Mouse (Mus musculus) layer of hippocampus, postnatal 14 days (tissue): ENCODE measurements at regions not wholly inside any gene's neighbourhood (a gene's known extent, or its start where the extent isn't known, plus 50 kb on each side); places are given as distances from the start of the nearest gene placed in this dataset.

ENCODE experiments used
- DNase-seq, 2 experiments: peaks; one replicate each; pipeline ENCODE4 v3.0.0; 2021 to 2022; ENCODE audit warnings: low spot score in 2 of 2, mixed read lengths in 1 of 2

DNA sequence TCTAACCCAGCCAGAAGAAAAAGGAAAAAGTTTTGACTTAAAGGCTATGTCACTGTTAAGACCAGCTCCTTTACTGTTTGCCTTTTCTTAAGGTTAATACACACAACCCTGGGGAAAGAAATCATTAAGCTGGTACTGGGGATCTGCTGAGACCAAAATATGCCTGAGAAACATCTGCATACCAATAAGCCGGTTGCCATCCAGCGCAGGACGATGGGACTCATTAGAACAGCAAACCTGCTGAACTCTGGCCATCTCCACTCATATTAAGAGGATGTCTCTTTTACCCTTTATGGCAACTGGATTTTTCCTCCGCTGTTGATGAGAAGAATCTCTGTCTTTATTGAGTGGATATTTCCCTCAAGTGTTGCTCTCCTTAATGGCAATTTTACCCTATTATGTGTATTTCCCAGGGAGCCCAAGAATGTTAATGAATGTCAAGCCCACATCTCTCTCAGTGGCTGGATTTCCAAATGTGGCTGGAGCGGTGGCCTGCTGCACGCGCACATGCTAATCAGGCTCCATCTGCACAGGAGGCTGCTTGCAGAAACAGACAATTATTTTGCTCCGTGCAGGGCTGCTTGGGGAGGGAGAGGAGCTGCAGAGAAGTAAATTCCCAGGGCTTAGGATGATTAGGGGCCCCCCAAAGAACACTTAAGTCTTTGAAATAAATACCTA, 351.6 kb upstream of the Map3k7 start:
- DNase-seq = peak in 1 of 2 experiments; percentile 17

DNA sequence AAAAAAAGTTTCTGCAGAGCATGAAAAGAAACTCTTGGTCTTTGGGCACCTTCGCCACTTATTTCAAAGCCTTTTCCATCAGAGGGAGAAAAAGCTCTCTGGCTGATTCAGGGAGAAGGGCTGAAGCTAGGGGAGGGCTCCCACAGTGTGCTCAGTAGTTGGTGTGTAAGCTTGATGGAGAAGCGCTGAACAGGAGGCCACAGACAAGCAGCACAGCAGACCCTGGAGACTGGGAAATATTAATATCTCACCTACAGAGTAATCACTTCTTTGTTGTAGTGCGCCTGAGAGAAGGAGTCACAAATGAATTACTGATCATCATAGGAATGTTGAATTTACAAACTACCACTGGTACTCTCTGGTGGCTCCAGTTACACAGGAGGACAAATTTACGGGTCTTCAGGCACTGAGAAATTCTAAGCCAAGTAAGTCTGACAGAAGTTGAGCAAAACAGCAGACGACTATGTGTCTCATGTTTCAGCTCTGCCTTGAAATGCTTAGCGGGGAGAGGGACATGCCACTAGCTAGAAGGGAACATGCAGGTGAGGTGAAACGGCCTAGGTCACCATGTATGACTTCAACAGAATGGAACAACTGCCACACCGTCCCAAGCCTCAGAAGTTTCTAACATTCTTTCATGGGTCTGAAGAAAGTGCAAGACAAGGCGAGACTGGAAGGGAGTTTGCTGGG, 350.9 kb upstream of the Map3k7 start:
- DNase-seq = no peak

DNA sequence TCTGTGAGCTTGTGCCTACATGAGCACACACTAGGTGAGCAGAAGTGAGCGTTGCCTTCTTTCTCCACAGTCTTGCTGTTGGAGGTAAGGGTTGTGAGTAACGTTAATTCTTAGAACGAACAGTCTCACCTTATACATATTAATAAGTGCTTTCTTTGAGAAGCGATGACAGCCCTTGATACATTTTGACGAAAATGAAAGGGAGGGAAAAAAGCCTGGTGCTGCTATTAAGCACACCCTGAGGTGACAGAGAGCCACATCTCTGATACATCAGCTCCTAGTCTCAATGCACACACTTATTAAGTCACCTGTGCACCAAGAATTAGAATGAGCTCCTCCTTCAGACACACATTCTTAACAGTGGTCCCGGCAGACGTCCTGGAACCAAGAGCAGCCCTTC, 346.3 kb upstream of the Map3k7 start:
- DNase-seq = no peak

DNA sequence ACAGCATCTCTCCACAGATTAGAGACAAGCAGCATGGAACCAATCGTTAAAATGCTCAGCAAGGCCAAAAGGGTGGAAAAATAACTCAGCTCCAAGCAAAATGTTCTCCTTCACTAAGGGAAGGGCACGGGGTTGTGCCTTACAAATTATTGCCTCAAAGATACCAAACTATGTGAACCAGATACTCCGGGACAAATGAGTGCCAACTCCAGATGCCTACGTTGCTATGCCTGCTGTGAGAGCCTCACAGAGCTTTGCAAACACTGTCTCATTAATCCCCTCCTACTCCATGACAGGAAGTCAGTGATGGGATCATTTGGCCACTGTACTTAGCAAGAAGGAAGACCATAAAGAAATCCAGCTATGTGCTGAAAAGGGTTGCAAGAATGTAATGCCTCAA, 345.9 kb upstream of the Map3k7 start:
- no peak for DNase-seq

DNA sequence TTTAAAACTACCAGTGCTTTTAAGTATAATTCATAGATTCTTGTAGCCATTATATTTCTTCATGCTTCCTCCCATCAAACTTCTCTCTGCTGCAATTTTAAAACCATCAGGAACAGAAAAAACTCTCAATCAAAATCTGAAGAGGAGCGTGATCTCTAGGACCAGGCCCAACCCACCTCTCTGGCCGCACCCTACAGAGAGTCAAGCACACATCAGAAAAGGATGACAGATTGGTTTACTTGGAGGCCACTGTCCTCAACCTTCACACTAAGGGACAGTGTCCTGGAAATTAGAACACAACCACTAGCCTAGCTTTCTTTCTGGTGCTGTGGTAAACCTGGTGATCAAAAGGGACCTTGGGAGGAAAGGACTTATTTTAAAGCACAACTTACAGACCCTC, 342.7 kb upstream of the Map3k7 start:
- DNase-seq = no peak

DNA sequence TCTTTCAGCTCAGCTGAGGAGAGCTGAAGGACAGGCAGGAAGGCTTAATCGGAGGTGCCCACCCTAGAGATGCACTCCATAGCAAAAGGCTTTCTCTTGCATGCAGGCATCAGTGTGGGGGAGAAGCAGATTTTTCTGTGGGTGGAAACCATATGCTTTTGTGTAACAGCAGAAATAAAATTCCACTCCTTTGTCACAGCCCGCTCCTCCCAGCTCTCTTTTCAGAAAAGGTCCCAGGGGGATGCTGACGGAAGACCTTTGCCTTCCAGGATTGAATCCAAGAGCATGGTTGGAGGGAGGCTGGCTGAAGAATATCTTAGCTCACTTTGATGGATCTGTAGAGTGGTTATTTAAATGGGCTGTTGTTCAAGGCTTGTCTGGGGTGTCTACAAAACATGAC, 336.8 kb upstream of the Map3k7 start:
- DNase-seq = peak in 1 of 2 experiments; percentile 42

DNA sequence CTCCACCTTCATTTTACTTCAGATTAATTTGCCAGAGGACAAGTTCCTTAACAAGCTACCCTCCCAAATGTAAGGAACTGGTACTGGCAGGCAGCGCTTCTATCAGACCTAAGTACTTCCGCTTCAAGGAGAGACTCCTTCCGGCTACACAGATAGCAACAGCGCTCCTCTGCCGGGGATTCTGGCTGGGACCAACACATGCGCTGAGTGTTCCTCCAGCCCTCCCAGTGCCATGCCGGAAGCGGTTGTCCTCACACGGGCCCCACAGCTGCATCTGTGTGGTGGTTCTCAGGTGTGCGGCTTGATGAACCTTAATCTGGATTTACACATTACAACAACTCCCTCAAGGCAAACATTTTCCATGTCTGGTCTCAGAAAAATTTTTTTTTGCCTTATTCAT, 336.1 kb upstream of the Map3k7 start:
- no peak for DNase-seq

DNA sequence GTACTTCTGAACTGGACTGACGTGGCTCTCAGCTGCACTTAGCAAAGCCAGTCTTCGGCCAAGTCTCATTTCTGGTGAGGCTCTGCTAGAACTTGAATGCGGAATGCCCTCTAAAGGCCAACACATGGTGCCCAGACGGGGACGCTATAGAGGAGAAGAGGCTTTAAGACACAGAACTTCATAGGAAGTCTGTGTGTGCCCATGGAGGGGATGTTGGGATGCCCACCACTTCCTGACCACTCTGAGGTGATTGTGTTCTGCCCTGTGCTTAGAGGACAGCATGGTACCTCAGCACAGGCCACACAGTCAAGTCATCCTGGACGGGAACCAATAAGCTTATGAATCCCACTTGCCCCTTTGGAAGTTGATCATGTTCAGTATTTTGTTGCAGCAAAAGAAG, 325.3 kb upstream of the Map3k7 start:
- no peak for DNase-seq

DNA sequence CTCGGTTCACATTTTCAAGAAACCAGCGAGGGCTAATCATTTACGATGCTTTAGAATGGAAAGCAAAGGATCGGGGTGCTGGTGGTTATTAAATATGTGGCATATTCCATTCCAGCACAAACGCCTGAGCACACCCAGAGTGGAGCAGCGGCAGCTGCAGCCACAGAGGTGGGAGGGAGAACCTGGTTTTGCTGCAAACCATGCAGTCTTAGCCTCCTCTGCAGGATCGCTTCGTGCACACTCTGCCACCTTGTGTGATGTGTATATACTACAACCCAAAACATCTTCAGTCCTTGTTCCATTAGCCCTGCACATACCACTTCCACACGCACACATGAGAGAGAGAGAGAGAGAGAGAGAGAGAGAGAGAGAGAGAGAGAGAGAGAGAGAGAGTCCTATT, 321.7 kb upstream of the Map3k7 start:
- DNase-seq = peak; percentile 36 to 41

DNA sequence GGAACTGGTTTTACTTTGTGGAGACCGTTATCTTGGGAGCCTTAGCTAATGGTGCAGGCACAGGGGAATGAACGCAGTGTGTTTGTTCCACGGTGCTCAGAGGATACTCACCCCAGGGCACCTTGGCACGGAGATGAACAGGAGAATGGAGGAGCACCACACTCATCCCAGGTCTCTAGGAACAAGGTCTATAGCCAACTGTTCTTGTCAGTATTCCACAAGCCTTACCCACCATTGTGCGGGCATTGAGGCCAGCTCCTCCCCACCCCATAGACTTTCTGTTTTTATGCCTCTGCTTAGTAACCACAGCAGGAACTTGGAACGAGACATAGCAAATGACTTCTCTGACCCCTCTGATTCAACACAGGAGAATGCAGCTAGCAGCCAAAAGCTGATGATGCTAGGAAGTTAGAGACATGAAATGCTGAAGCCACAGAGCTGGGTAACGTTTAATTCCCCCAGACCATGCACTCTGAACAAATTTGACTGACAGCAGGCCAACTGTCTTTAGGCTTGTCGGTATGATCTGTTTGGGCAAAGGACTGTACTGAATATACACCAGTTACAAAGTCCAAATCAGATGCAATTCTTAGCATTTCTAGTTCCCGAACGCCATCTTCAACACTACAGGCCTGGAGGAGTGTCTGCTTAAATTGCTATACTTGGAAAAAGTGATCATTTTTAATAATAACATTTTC, 321.2 kb upstream of the Map3k7 start:
- no peak for DNase-seq

DNA sequence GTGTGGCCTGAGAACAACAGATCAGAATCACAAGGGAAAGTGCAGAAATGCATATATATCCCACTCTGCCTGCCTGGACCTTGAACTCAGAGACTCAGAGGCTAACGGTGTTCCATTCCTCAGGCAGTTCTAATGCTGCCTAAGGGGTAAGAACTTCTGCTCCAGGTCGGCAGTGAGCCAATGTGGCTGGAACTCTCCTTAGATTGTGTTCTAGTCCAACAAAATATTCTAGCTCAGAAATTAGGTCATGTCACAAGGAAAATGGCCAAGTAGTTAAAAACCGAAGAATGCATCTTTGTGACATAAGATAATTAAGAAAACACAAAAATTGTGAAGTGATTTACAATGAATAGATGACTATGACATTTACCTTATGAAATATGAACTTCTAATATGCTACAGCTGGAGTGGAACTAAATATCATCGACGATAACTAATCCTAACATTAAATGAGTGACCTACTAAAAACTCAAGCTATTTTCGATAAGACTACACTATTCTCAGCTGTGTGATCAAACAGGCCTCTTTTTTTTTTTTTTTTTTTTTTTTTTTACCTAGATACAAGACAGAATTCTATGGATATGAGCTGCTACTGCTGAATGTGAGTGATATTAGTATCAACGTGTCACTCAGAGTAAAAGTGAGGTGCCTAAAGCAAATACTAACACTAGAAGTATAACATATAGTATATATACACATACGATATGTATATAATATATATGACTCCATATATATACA, 315.1 kb upstream of the Map3k7 start:
- no peak for DNase-seq

DNA sequence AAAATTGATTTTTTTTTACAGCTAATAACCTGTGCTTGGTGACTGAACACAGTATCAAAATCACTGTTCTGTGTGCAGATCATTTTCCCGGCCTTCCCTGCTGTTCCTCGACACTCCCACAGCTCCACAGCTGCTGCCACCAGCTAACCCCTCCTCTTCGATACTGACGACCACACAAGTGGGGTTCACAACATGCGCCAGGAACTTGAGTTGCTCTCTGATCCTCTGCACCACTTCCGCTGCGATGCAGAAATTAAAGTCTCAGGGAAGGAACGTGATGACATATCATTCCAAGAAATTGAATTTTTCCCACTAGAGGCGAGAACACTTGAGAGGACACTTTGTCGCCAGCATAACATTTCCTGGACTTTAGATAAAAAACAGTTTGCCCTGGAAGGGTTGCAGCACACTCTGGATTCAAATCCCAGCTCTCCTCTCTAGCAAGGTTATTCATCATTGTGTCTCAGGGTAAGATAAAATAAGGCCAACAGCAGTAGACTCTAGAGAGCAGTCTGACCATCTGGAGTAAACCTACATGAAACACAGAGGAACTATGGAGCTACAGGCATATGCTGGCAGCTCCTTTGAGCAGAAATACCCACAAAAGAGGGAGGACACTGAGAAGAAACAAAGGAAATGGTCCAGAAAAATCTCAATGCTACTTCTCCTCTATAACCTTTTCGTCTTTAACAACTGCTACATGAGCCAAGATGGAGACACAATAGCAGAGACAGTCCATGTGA, 308.4 kb upstream of the Map3k7 start:
- no peak for DNase-seq

DNA sequence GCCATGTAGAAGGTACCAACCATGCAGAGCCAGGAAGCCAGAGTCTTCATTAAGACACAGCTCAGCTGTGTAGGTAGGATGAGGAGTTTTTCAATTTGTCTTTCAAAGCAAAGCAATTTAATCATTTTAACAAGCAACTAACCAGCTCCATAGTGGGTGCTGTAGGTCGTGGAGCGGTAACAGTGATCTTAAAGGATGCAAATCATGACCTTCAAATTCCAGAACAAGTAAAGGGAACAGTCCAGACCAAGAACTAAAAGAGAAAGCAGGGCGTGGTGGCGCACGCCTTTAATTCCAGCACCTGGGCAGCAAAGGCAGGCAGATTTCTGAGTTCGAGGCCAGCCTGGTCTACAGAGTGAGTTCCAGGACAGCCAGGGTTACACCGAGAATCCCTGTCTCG, 307.8 kb upstream of the Map3k7 start:
- DNase-seq = no peak

DNA sequence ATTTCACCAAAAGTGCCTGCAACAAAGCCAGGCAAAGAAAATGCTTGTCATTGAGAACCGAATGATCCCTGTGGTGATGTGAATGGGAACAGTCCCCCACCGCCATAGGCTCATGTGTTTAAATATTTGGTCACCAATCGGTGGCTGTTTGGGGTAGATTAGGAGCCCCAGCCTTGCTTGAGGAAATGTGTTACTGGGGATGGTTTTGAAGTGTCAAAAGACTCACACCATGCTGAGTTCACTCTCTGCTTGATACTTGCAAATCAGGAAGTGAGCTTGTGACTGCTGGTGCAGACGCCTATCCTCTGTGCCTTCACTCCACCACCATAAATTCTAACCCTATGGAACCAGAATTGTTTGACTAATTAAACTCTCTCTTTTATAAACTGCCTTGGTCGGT, 305.1 kb upstream of the Map3k7 start:
- no peak for DNase-seq

DNA sequence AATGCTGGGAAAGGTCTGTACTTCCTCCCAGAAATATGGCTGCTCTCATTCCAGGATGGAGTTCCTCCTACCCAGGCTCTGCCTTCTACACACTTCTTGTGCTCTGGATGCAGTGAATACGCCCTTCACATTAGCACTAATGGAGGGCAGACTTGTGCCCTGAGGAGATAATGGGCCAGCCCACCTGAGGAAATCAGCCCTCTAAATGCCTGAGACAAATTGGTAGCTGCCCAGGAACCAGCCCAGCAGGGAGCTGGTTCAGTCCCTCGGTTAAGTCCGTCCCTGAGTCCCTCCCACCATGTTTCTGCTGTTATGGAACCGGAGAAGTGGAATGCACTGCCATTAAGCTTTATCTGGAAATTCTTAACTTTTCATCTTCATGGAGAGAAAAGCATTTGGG, 303.0 kb upstream of the Map3k7 start:
- no peak for DNase-seq

DNA sequence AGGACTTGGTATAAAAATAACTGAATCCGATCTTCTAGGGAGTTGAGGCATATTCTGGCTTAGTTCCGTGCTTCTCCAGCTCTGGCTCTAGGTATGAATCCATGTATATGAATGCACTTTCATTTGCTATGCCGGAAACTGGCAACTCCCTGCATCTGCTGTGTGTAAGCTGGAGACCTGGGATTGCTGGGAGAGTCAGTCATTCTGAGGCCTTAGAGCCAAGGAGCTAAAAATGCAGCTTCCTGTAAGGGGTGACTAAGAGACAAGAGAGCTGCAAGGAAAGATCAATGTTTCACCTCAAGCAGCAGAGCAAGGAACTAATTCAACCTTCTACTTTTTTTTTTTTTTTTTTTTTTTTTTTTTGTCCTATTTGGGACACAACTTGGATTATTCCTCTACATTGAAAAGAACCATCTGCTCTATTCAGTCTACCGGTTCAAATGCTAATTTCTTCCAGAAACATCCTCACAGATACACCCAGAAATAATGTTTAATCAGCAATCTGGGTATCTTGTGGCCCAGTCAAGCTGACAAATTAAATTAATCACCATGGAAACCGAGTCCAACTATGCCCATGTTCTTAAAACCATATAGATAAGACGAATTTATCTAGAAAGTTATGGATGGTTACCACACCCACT, 292.2 kb upstream of the Map3k7 start:
- DNase-seq = peak in 1 of 2 experiments; percentile 3

DNA sequence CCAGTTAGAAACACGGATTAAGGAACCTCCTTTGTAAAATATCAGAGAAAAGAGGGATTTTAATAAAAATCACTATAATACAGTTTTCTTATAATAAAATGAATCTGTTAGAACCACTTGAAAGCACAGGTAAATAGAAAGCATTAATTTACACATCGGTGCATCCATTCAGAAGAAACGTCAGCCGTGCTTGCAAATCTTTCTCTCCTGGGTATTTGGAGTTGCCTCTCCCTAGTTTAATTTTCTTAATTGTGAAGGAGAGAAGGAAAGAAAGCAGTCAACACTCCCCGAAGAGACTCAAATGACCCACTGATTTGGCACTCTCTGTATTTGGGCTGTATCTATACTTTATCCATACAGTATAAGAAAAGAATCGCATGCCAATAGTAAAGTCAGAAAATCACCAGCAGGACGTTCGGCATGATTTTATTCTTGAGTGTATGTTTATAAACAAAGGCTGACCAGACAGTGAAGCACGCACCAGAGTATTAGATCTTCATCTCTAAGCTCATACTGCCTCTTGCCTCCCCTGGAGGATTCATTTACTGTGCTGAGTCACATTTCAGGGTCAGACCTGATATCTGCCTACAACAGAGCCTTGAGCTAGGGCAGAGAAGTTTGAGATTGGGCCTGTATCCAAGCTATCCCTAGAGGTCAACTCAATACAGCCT, 291.6 kb upstream of the Map3k7 start:
- DNase-seq = no peak

DNA sequence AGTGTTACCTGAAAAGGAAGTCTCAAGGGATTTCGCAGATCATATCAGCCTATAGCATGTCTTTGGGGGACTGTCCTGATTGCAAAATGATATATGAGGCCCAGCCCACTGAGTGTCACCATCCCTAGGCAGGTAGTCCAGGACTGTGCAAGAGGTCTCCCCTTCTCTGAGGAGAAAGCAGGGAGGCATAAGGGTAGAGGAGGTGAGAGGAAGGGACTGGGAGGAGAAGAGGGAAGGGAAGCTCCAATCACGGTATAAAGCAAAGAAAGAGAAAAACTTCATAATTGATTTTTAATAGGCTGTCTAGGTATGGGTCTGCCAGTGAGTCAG, 291.1 kb upstream of the Map3k7 start:
- no peak for DNase-seq

DNA sequence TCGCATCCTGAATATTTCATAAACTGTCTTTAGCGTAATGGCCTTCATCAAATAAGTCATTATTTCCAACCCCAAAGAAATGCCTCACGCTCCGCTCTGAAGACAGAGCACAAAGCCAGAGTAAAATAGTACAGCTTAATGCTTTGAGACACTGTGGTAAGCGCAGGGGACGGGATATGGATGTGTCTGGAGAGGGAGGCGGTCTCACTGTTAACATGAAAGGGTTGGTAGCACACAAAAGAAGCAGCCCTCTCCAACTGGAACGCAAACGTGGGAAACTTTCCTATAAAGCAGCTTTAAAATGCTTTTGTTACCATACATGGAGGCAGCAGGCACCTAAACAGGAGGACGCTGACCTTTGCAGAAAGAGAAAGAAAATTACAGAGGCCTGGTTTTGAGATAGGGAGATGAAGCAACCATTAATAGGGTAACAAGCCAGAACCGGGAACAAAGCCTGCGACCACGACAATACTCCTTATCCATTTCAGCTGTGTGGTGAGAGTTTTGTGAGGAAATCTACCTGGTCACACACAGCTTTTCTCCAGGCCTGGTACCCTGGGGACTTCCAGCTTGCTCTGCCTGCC, 284.8 kb upstream of the Map3k7 start:
- DNase-seq = no peak

DNA sequence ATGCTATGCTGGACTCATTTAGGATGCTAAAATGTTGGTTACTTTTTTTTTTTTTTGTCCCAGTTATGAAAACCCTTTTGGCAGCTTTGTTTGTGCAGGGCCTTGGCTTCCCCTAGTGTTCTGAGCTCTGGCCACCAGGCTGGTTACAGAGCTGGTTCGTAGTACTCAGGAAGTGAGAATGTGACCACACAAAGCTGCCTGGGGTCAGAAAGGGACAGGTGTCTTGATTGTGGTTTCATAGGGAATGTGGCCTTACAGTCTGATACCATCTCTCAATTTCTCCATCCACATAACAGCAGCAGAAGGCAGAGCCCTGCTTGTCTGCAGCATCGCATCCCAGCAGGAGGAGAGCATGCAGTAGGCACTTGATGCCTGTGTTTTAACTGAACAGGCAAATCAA, 282.9 kb upstream of the Map3k7 start:
- DNase-seq = no peak
